Mouse (Mus musculus): ENCODE data around the gene Oat. TPM values are rescaled to one million over a fixed set of nuclear protein-coding genes. Genes with fewer than 3 reads are reported as not detected.

The Oat gene
- polyA plus RNA-seq, 2 experiments, result 169 to 250 TPM

- DNase-seq (ENCODE audit: low spot score), result no peak
- 28% methylated on average over 5 of the region's 6 CpGs for WGBS
- Histone ChIP-seq H3K4me3 (replicated peaks; ENCODE audit: low read length) (no peak overlapping the region), H3K4me2 (replicated peaks; ENCODE audit: low read depth, low read length, severe bottlenecking) (no peak overlapping the region), H3K27ac (replicated peaks; ENCODE audit: low read depth, low read length) (no peak overlapping the region), H3K9me3 (ENCODE audit: control insufficient read depth, low read length) (no peaks in the 10 kb centered on the region), H3K27me3 (ENCODE audit: control insufficient read depth, insufficient read depth, low read length) (no peaks in the 10 kb centered on the region), H3K4me1 (ENCODE audit: control insufficient read depth, insufficient read depth, low read length) (peaks cover 6% of the 10 kb centered on the region; the same call in 1 of the 2 replicates), H3K36me3 (ENCODE audit: control insufficient read depth, insufficient read depth, low read length) (no peaks in the 10 kb centered on the region), H3K9ac (ENCODE audit: low read depth, low read length, severe bottlenecking) (no peak overlapping the region)
- no peak for TF ChIP-seq POLR2A (IDR thresholded peaks at IDR 0.05; ENCODE audit: borderline replicate concordance, extremely low read depth, insufficient read depth, insufficient read length)
- ATAC-seq (ENCODE audit: low FRiP score, low read depth), result no peak
These were observed 40.2 kb upstream of the Oat start for GRCm38 (mm10) chr7:132616391-132616790.

- no peak for ATAC-seq (ENCODE audit: low FRiP score, low read depth)
- no peak for DNase-seq (ENCODE audit: low spot score)
- Histone ChIP-seq H3K9me3 (ENCODE audit: control insufficient read depth, low read length) (no peaks in the 10 kb centered on the region), H3K27ac (replicated peaks; ENCODE audit: low read depth, low read length) (no peak overlapping the region), H3K9ac (ENCODE audit: low read depth, low read length, severe bottlenecking) (no peak overlapping the region), H3K36me3 (ENCODE audit: control insufficient read depth, insufficient read depth, low read length) (no peaks in the 10 kb centered on the region), H3K4me2 (replicated peaks; ENCODE audit: low read depth, low read length, severe bottlenecking) (no peak overlapping the region), H3K27me3 (ENCODE audit: control insufficient read depth, insufficient read depth, low read length) (no peaks in the 10 kb centered on the region), H3K4me1 (ENCODE audit: control insufficient read depth, insufficient read depth, low read length) (peaks cover 6% of the 10 kb centered on the region), H3K4me3 (replicated peaks; ENCODE audit: low read length) (no peak overlapping the region)
- WGBS, result 18% methylated on average over 3 of the region's 3 CpGs
- TF ChIP-seq POLR2A (IDR thresholded peaks at IDR 0.05; ENCODE audit: borderline replicate concordance, extremely low read depth, insufficient read depth, insufficient read length), result no peak
These were observed 39.1 kb upstream of the Oat start for GRCm38 (mm10) chr7:132615346-132615745.

GRCm38 (mm10) chr7:132611530-132611929 lies 35.3 kb upstream of the Oat start:
- WGBS, result 94% methylated on average over 8 of the region's 8 CpGs

GRCm38 (mm10) chr7:132610468-132611318 lies 34.5 kb upstream of the Oat start, which contains the start of gene Lhpp:
TSS of gene Lhpp (plus strand) at chr7:132610638.
- Histone ChIP-seq H3K4me1 (ENCODE audit: control insufficient read depth, insufficient read depth, low read length) (peaks cover 9% of the 10 kb centered on the region), H3K27ac (replicated peaks; ENCODE audit: low read depth, low read length) (no peak within 1 kb of the TSS), H3K27me3 (ENCODE audit: control insufficient read depth, insufficient read depth, low read length) (no peaks in the 10 kb centered on the region), H3K9ac (ENCODE audit: low read depth, low read length, severe bottlenecking) (peak within 1 kb of the TSS; percentile 55), H3K9me3 (ENCODE audit: control insufficient read depth, low read length) (no peaks in the 10 kb centered on the region), H3K4me2 (replicated peaks; ENCODE audit: low read depth, low read length, severe bottlenecking) (peak within 1 kb of the TSS; percentile 72), H3K4me3 (replicated peaks; ENCODE audit: low read length) (peak within 1 kb of the TSS; percentile 59), H3K36me3 (ENCODE audit: control insufficient read depth, insufficient read depth, low read length) (no peaks in the 10 kb centered on the region)
- DNase-seq (ENCODE audit: low spot score) (peak; percentile 81), ATAC-seq (ENCODE audit: low FRiP score, low read depth) (peak; percentile 90)
- peak; percentile 29; the same call in 1 of the 2 replicates for TF ChIP-seq POLR2A (IDR thresholded peaks at IDR 0.05; ENCODE audit: borderline replicate concordance, extremely low read depth, insufficient read depth, insufficient read length)
- WGBS, result 8% methylated on average over 44 of the region's 44 CpGs

More at GRCm38 (mm10) chr7:132611530-132611929, 35.3 kb upstream of the Oat start:
- Histone ChIP-seq H3K9ac (ENCODE audit: low read depth, low read length, severe bottlenecking) (no peak overlapping the region), H3K27ac (replicated peaks; ENCODE audit: low read depth, low read length) (no peak overlapping the region), H3K36me3 (ENCODE audit: control insufficient read depth, insufficient read depth, low read length) (no peaks in the 10 kb centered on the region), H3K27me3 (ENCODE audit: control insufficient read depth, insufficient read depth, low read length) (no peaks in the 10 kb centered on the region), H3K4me3 (replicated peaks; ENCODE audit: low read length) (no peak overlapping the region), H3K9me3 (ENCODE audit: control insufficient read depth, low read length) (no peaks in the 10 kb centered on the region), H3K4me2 (replicated peaks; ENCODE audit: low read depth, low read length, severe bottlenecking) (no peak overlapping the region), H3K4me1 (ENCODE audit: control insufficient read depth, insufficient read depth, low read length) (peaks cover 9% of the 10 kb centered on the region)
- DNase-seq (ENCODE audit: low spot score) (no peak), ATAC-seq (ENCODE audit: low FRiP score, low read depth) (no peak)
- no peak for TF ChIP-seq POLR2A (IDR thresholded peaks at IDR 0.05; ENCODE audit: borderline replicate concordance, extremely low read depth, insufficient read depth, insufficient read length)

GRCm38 (mm10) chr7:132608316-132609020 lies 32.3 kb upstream of the Oat start:
- Histone ChIP-seq H3K4me3 (replicated peaks; ENCODE audit: low read length) (no peak overlapping the region), H3K9ac (ENCODE audit: low read depth, low read length, severe bottlenecking) (no peak overlapping the region), H3K4me1 (ENCODE audit: control insufficient read depth, insufficient read depth, low read length) (peaks cover 9% of the 10 kb centered on the region), H3K36me3 (ENCODE audit: control insufficient read depth, insufficient read depth, low read length) (no peaks in the 10 kb centered on the region), H3K27ac (replicated peaks; ENCODE audit: low read depth, low read length) (no peak overlapping the region), H3K4me2 (replicated peaks; ENCODE audit: low read depth, low read length, severe bottlenecking) (no peak overlapping the region), H3K27me3 (ENCODE audit: control insufficient read depth, insufficient read depth, low read length) (no peaks in the 10 kb centered on the region), H3K9me3 (ENCODE audit: control insufficient read depth, low read length) (no peaks in the 10 kb centered on the region)
- ATAC-seq (ENCODE audit: low FRiP score, low read depth) (no peak), DNase-seq (ENCODE audit: low spot score) (no peak)
- WGBS, result 91% methylated on average over 4 of the region's 4 CpGs
- no peak for TF ChIP-seq POLR2A (IDR thresholded peaks at IDR 0.05; ENCODE audit: borderline replicate concordance, extremely low read depth, insufficient read depth, insufficient read length)

Data from limb, embryonic 14.5 days (tissue).